Mouse (Mus musculus): Measurements from ENCODE around the gene Tapbp. TPM values are rescaled to one million over a fixed set of nuclear protein-coding genes. Genes with fewer than 3 reads are reported as not detected.

The Tapbp gene
- polyA plus RNA-seq, 1 experiment from 2014 or later: 32.5 TPM

DNA sequence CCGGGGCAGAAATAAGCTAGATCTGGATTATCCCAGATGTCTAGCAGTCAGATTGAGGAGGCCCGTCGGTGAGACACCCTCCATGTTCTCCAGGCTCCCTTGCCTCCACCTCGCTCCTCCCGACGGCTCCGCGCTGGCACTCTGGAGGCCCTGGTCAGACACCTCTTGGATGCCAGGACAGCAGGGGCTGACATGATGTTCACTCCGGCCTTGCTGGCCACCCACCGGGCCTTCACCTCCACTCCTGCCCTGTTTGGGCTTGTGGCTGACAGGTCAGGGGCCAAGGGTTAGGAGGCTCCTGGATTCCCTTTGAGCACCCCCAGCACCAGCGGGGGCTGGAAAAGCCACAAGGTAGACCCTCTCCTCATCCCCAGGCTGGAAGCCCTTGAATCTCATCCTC, 16.2 kb downstream of the Tapbp start:
- no peak overlapping the region for H3K27ac ChIP-seq (ENCODE audit: low read depth)

DNA sequence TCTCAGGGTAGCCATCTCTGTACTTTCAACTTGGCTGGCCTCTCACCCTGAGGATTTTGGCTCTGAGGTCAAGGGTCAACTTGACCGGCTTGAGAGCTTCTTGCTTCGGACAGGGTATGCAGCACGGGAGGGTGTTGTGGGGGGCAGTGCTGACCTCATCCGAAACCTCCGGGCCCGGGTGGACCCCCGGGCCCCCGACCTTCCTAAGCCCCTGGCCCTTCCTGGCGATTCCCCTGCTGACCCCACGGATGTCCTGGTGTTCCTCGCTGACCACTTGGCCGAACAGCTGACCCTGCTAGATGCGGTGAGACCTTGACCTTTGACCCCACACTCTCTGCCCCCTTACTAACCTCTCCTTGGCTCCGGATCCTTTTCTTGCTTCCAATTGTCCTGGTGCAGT, 16.7 kb downstream of the Tapbp start:
- H3K4me1 ChIP-seq (replicated peaks; ENCODE audit: control insufficient read depth, insufficient read depth, low read length): peaks cover 17% of the 10 kb centered on the region
- 87% methylated on average over 14 of the region's 14 CpGs for WGBS
- H3K4me2 ChIP-seq (ENCODE audit: low read length): no peak overlapping the region
- H3K9ac ChIP-seq (ENCODE audit: low read length): no peak overlapping the region
- H3K4me3 ChIP-seq (ENCODE audit: low read depth, low read length): no peak overlapping the region
- no peaks in the 10 kb centered on the region for H3K27me3 ChIP-seq (replicated peaks; ENCODE audit: control insufficient read depth, insufficient read depth, low read length)
- DNase-seq (ENCODE audit: low spot score) (no peak), ATAC-seq (replicated peaks; ENCODE audit: low FRiP score, low TSS enrichment, low read depth) (no peak)
- H3K9me3 ChIP-seq (ENCODE audit: control insufficient read depth, low read length): no peaks in the 10 kb centered on the region
- no peak overlapping the region for H3K27ac ChIP-seq (ENCODE audit: low read depth)
- peaks cover 29% of the 10 kb centered on the region for H3K36me3 ChIP-seq (ENCODE audit: control insufficient read depth, insufficient read depth, low read length)

More for the DNA sequence above, 16.2 kb downstream of the Tapbp start:
- 93% methylated on average over 11 of the region's 11 CpGs for WGBS
- no peak for DNase-seq (ENCODE audit: low spot score)
- no peak for ATAC-seq (replicated peaks; ENCODE audit: low FRiP score, low TSS enrichment, low read depth)
- Histone ChIP-seq H3K4me3 (ENCODE audit: low read depth, low read length) (no peak overlapping the region), H3K4me2 (ENCODE audit: low read length) (no peak overlapping the region), H3K36me3 (ENCODE audit: control insufficient read depth, insufficient read depth, low read length) (peaks cover 29% of the 10 kb centered on the region), H3K9ac (ENCODE audit: low read length) (no peak overlapping the region), H3K27me3 (replicated peaks; ENCODE audit: control insufficient read depth, insufficient read depth, low read length) (no peaks in the 10 kb centered on the region), H3K9me3 (ENCODE audit: control insufficient read depth, low read length) (no peaks in the 10 kb centered on the region), H3K4me1 (replicated peaks; ENCODE audit: control insufficient read depth, insufficient read depth, low read length) (peaks cover 17% of the 10 kb centered on the region)

DNA sequence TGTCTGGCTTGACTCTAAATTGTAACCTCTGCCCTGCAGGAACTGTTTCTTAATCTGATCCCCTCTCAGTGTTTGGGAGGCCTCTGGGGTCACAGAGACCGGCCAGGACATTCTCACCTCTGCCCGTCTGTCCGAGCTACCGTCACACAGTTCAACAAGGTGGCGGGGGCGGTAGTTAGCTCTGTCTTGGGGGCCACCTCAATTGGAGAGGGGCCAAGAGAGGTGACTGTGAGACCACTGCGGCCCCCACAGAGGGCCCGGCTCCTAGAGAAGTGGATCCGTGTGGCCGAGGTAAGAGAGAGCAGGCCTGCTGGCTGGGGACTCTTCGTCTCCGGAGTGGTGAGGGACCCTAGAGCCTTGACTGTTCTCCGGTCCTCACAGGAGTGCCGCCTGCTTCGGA, 17.3 kb downstream of the Tapbp start:
- Histone ChIP-seq H3K9me3 (ENCODE audit: control insufficient read depth, low read length) (no peaks in the 10 kb centered on the region), H3K9ac (ENCODE audit: low read length) (no peak overlapping the region), H3K27ac (ENCODE audit: low read depth) (no peak overlapping the region), H3K4me3 (ENCODE audit: low read depth, low read length) (no peak overlapping the region), H3K4me1 (replicated peaks; ENCODE audit: control insufficient read depth, insufficient read depth, low read length) (peaks cover 17% of the 10 kb centered on the region), H3K27me3 (replicated peaks; ENCODE audit: control insufficient read depth, insufficient read depth, low read length) (no peaks in the 10 kb centered on the region), H3K36me3 (ENCODE audit: control insufficient read depth, insufficient read depth, low read length) (peaks cover 32% of the 10 kb centered on the region), H3K4me2 (ENCODE audit: low read length) (no peak overlapping the region)
- ATAC-seq (replicated peaks; ENCODE audit: low FRiP score, low TSS enrichment, low read depth): no peak
- no peak for DNase-seq (ENCODE audit: low spot score)
- 94% methylated on average over 15 of the region's 15 CpGs for WGBS

DNA sequence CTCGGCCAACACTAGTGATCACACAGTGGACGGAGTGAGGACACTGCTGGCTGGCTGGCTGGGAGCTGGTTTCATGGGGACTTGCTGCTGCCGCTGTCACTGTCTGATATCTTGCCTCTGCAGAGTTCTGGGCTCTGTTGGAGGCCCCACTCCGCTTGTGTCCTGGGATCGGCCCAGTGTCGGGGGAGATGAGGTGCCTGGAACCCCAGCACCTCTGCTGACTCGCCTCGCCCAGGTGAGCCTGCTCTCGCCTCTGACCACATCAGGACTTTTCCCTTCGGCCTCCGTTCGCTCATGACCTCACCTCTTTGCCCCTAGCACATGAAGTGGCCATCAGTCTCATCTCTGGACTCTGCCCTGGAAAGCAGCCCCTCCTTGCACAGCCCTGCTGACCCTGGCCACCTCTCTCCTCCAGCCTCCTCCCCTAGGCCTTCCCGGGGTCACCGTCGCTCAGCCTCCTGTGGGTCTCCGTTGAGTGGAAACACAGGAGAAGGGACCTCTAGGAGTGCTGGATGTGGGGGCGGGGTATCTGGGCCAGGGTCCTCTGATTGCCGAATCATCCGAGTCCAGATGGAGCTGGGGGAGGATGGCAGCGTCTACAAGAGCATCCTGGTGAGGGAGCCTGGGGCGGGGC, 19.8 kb downstream of the Tapbp start:
- peaks cover 43% of the 10 kb centered on the region for H3K36me3 ChIP-seq (ENCODE audit: control insufficient read depth, insufficient read depth, low read length)
- ATAC-seq (replicated peaks; ENCODE audit: low FRiP score, low TSS enrichment, low read depth) (no peak), DNase-seq (ENCODE audit: low spot score) (no peak)
- H3K4me2 ChIP-seq (ENCODE audit: low read length): no peak overlapping the region
- 85% methylated on average over 21 of the region's 21 CpGs for WGBS
- H3K27ac ChIP-seq (ENCODE audit: low read depth): no peak overlapping the region
- H3K9me3 ChIP-seq (ENCODE audit: control insufficient read depth, low read length): no peaks in the 10 kb centered on the region
- H3K27me3 ChIP-seq (replicated peaks; ENCODE audit: control insufficient read depth, insufficient read depth, low read length): no peaks in the 10 kb centered on the region
- H3K9ac ChIP-seq (ENCODE audit: low read length): no peak overlapping the region
- H3K4me3 ChIP-seq (ENCODE audit: low read depth, low read length): no peak overlapping the region
- peaks cover 17% of the 10 kb centered on the region; the same call in 1 of the 2 replicates for H3K4me1 ChIP-seq (replicated peaks; ENCODE audit: control insufficient read depth, insufficient read depth, low read length)

DNA sequence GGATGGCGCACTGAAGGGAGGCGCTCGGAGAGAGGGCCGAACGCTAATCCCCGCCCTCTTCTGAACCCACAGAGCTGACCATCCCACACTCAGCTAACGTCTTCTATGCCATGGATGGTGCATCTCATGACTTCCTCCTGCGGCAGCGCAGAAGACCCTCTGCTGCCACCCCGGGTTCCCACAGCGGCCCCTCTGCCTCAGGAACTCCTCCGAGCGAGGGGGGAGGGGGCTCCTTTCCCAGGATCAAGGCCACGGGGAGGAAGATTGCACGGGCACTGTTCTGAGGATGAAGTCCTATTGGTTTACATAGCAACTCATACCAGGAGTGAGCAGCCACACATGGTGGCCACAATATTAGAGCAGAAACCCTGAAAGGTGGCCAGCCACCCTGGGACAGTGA, 21.3 kb downstream of the Tapbp start:
- Histone ChIP-seq H3K27me3 (replicated peaks; ENCODE audit: control insufficient read depth, insufficient read depth, low read length) (no peaks in the 10 kb centered on the region), H3K4me1 (replicated peaks; ENCODE audit: control insufficient read depth, insufficient read depth, low read length) (peaks cover 15% of the 10 kb centered on the region), H3K36me3 (ENCODE audit: control insufficient read depth, insufficient read depth, low read length) (peaks cover 43% of the 10 kb centered on the region), H3K9ac (ENCODE audit: low read length) (no peak overlapping the region), H3K4me2 (ENCODE audit: low read length) (no peak overlapping the region), H3K9me3 (ENCODE audit: control insufficient read depth, low read length) (no peaks in the 10 kb centered on the region), H3K27ac (ENCODE audit: low read depth) (no peak overlapping the region), H3K4me3 (ENCODE audit: low read depth, low read length) (no peak overlapping the region)
- 80% methylated on average over 15 of the region's 15 CpGs for WGBS
- ATAC-seq (replicated peaks; ENCODE audit: low FRiP score, low TSS enrichment, low read depth) (no peak), DNase-seq (ENCODE audit: low spot score) (no peak)

DNA sequence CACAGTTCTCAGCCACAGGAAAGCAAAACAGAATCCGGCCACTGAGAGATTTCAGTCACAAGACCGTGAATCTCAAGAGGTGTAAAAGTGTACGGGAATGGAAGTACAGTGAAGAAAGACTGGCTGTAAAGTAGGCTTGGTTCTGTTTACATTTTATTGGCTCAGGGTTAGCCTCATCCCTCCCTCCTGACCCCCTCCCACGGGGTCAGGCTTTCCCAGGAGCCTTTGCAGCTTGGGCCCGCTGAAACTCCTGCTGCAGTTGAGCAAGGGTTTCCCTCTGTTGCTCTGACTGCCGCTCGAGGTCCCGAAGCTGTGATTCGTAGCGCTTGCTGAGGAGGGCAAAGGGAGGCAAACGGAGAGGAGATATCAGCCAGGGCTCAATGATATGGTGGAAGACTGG, 23.1 kb downstream of the Tapbp start:
- H3K36me3 ChIP-seq (ENCODE audit: control insufficient read depth, insufficient read depth, low read length): peaks cover 42% of the 10 kb centered on the region
- H3K4me2 ChIP-seq (ENCODE audit: low read length): peak overlapping the region; percentile 96; the same call in 1 of the 2 replicates
- no peak overlapping the region for H3K9ac ChIP-seq (ENCODE audit: low read length)
- peak overlapping the region; percentile 76; the same call in 1 of the 2 replicates for H3K4me3 ChIP-seq (ENCODE audit: low read depth, low read length)
- 76% methylated on average over 11 of the region's 11 CpGs for WGBS
- H3K27me3 ChIP-seq (replicated peaks; ENCODE audit: control insufficient read depth, insufficient read depth, low read length): no peaks in the 10 kb centered on the region
- no peak for DNase-seq (ENCODE audit: low spot score)
- H3K9me3 ChIP-seq (ENCODE audit: control insufficient read depth, low read length): no peaks in the 10 kb centered on the region
- no peak for ATAC-seq (replicated peaks; ENCODE audit: low FRiP score, low TSS enrichment, low read depth)
- no peak overlapping the region for H3K27ac ChIP-seq (ENCODE audit: low read depth)
- H3K4me1 ChIP-seq (replicated peaks; ENCODE audit: control insufficient read depth, insufficient read depth, low read length): peaks cover 15% of the 10 kb centered on the region

DNA sequence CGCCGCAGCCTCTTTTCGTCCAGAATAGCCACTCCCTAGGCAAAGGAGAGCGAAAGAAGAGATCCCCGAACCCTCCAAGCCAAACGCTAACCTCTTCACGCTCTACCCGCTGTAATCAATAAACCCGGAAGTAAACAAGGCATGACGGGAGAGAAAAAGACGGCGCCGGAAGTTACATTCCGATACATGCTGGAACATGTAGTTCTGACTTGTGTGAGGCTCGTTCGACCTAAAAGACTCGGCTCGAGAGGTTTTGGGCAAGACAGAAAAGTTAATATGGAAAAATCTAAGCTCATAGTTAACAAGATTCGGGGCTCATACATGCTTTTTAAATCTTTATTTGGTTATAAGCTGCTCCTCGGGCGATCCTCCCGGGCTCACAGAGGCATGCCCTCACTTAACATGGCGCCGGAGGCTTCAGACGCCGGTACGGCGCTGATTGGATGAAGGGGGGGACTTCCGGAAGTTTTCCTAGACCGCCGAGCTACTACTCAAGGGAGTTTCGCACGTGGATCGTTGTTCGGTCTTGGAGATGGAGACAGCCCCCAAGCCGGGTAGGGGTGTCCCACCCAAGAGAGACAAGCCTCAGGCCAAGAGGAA, 24.6 kb downstream of the Tapbp start, which contains the start of the genes Pfdn6 and Wdr46:
Pfdn6 (minus strand) TSS at position 138 of the 600 bp plus-strand sequence.
Wdr46 (plus strand) TSS at position 455 of the 600 bp plus-strand sequence.
- Histone ChIP-seq H3K36me3 (ENCODE audit: control insufficient read depth, insufficient read depth, low read length) (peaks cover 51% of the 10 kb centered on the region), H3K4me1 (replicated peaks; ENCODE audit: control insufficient read depth, insufficient read depth, low read length) (peaks cover 15% of the 10 kb centered on the region), H3K27ac (ENCODE audit: low read depth) (0 out of 2 replicates have a peak within 1 kb of the TSS, but pooled peaks have one; percentile 9)

DNA sequence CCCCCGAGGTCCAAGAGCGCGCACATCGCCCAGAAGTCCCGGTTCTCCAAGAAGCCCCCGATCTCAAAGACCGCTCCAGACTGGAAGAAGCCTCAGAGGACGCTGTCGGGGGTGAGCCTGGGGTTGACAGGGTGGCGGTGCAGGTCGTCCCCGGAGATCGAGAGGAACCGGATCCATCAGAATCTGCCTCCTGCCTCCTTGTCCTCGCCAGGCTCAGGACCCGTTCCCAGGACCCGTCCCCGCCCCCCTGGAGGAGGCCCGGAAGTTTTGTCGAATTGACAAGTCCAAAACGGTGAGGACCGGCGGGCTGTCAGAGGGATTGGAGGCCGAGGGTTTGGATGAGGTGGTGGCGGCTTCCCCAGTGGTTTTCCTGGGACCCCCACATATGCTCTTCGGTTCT, 25.3 kb downstream of the Tapbp start:
- Histone ChIP-seq H3K4me3 (ENCODE audit: low read depth, low read length) (peak overlapping the region; percentile 76), H3K27ac (ENCODE audit: low read depth) (no peak overlapping the region), H3K36me3 (ENCODE audit: control insufficient read depth, insufficient read depth, low read length) (peaks cover 50% of the 10 kb centered on the region), H3K9ac (ENCODE audit: low read length) (peak overlapping the region; percentile 65), H3K4me2 (ENCODE audit: low read length) (peak overlapping the region; percentile 96), H3K27me3 (replicated peaks; ENCODE audit: control insufficient read depth, insufficient read depth, low read length) (no peaks in the 10 kb centered on the region), H3K9me3 (ENCODE audit: control insufficient read depth, low read length) (no peaks in the 10 kb centered on the region), H3K4me1 (replicated peaks; ENCODE audit: control insufficient read depth, insufficient read depth, low read length) (peaks cover 15% of the 10 kb centered on the region)
- ATAC-seq (replicated peaks; ENCODE audit: low FRiP score, low TSS enrichment, low read depth) (no peak), DNase-seq (ENCODE audit: low spot score) (no peak)
- WGBS: 3% methylated on average over 26 of the region's 26 CpGs

More for the DNA sequence above, 24.6 kb downstream of the Tapbp start, which contains the start of the genes Pfdn6 and Wdr46:
- Histone ChIP-seq H3K9me3 (ENCODE audit: control insufficient read depth, low read length) (no peaks in the 10 kb centered on the region), H3K4me3 (ENCODE audit: low read depth, low read length) (peak within 1 kb of the TSS; percentile 76), H3K4me2 (ENCODE audit: low read length) (peak within 1 kb of the TSS; percentile 96), H3K9ac (ENCODE audit: low read length) (peak within 1 kb of the TSS; percentile 65), H3K27me3 (replicated peaks; ENCODE audit: control insufficient read depth, insufficient read depth, low read length) (no peaks in the 10 kb centered on the region)
- under 1% methylated on average over 36 of the region's 36 CpGs for WGBS
- DNase-seq (ENCODE audit: low spot score): peak; percentile 88
- peak; percentile 90 for ATAC-seq (replicated peaks; ENCODE audit: low FRiP score, low TSS enrichment, low read depth)

All from intestine, embryonic 14.5 days (tissue).